Mouse (Mus musculus) MEL (cell line): ENCODE results near the gene Olfr1170.

Experiments
- CTCF ChIP-seq, 3 experiments: IDR thresholded peaks in 2 of 3; conservative IDR thresholded peaks in 1 of 3; 2 replicates each; pipeline ENCODE4 v1.5.1; 2011 to 2012; ENCODE audit warnings: low read length in 3 of 3, low read depth in 2 of 3, mild to moderate bottlenecking in 2 of 3, improper control_type of control experiment in 1 of 3, inconsistent platforms in 1 of 3, mixed read lengths in 1 of 3, moderate library complexity in 1 of 3; ENCODE audit not compliant: control insufficient read depth in 1 of 3, insufficient read depth in 1 of 3, poor library complexity in 1 of 3, severe bottlenecking in 1 of 3
- EP300 ChIP-seq, 2 experiments: IDR thresholded peaks; 2 replicates each; pipeline ENCODE4 v1.6.1; 2011; ENCODE audit warnings: improper control_type of control experiment in 2 of 2, low read length in 2 of 2, low read depth in 1 of 2, mild to moderate bottlenecking in 1 of 2
- JUND ChIP-seq: IDR thresholded peaks from 2 replicates; pipeline ENCODE4 v1.6.1; 2011; ENCODE audit warnings: low read depth, mild to moderate bottlenecking, improper control_type of control experiment, low read length
- MAFK ChIP-seq: IDR thresholded peaks from 2 replicates; pipeline ENCODE4 v1.6.1; 2011; ENCODE audit warnings: low read depth, mild to moderate bottlenecking, low read length, improper control_type of control experiment, borderline replicate concordance
- MAX ChIP-seq: IDR thresholded peaks from 2 replicates; pipeline ENCODE4 v1.6.1; 2011; ENCODE audit warnings: low read length, improper control_type of control experiment
- MAZ ChIP-seq: IDR thresholded peaks from 2 replicates; pipeline ENCODE4 v1.6.1; 2012; ENCODE audit warnings: low read depth, mild to moderate bottlenecking, inconsistent platforms, low read length, improper control_type of control experiment
- POLR2A ChIP-seq, 2 experiments: IDR thresholded peaks; 2 replicates each; pipeline ENCODE4 v1.6.1; 2011 to 2012; ENCODE audit warnings: low read length in 2 of 2, mild to moderate bottlenecking in 2 of 2, control low read depth in 1 of 2, improper control_type of control experiment in 1 of 2, low read depth in 1 of 2, moderate library complexity in 1 of 2; ENCODE audit not compliant: control insufficient read depth in 1 of 2, insufficient read depth in 1 of 2, poor library complexity in 1 of 2
- SIN3A ChIP-seq: IDR thresholded peaks from 2 replicates; pipeline ENCODE4 v1.6.1; 2012; ENCODE audit warnings: low read length, improper control_type of control experiment, inconsistent platforms
- SMC3 ChIP-seq: IDR thresholded peaks from 2 replicates; pipeline ENCODE4 v1.6.1; 2011; ENCODE audit warnings: low read depth, low read length, improper control_type of control experiment
- TBP ChIP-seq: IDR thresholded peaks from 2 replicates; pipeline ENCODE4 v1.8.0; 2011; ENCODE audit warnings: low read depth, low read length, improper control_type of control experiment
- TCF12 ChIP-seq: IDR thresholded peaks from 2 replicates; pipeline ENCODE4 v1.6.1; 2014; ENCODE audit warnings: low read depth, mild to moderate bottlenecking, inconsistent platforms, low read length, improper control_type of control experiment, moderate library complexity
- ZC3H11A ChIP-seq: IDR thresholded peaks from 2 replicates; pipeline ENCODE4 v1.6.1; 2012; ENCODE audit warnings: low read depth, mild to moderate bottlenecking, inconsistent platforms, low read length, improper control_type of control experiment
- ZKSCAN1 ChIP-seq: IDR thresholded peaks from 2 replicates; pipeline ENCODE4 v1.6.1; 2012; ENCODE audit warnings: low read depth, mild to moderate bottlenecking, inconsistent platforms, low read length, improper control_type of control experiment, moderate library complexity
- ZMIZ1 ChIP-seq: IDR thresholded peaks from 2 replicates; pipeline ENCODE4 v1.6.1; 2012; ENCODE audit warnings: low read depth, mild to moderate bottlenecking, inconsistent platforms, low read length, improper control_type of control experiment, moderate library complexity

DNA sequence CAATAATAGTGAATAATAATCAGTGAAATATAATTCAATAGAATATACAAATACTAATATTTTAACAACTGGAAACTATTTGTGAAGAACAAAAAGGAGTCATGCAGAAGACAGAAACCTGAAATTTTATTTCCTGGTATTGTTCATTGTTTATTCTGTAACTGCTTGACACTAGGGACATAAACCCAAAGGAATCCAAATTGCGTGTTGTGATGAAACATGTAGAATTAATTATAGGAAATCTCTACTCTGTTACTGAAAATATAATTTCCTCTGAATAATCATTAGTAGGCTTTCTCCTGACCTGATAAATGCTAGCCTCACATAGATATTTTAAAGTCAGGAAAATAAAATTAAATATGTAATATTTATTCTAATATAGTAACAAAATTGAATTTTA is at the start of gene Olfr1170:
- TF ChIP-seq CTCF (IDR thresholded peaks at IDR 0.05 in 2 of 3, conservative IDR thresholded peaks at IDR 0.05 in 1 of 3; ENCODE audit: control insufficient read depth in 1 of 3, insufficient read depth in 1 of 3, low read depth in 2 of 3, low read length in 3 of 3, poor library complexity in 1 of 3, severe bottlenecking in 1 of 3) (no peak), JUND (no peak), MAX (no peak), POLR2A (IDR thresholded peaks at IDR 0.05; ENCODE audit: control insufficient read depth in 1 of 2, insufficient read depth in 1 of 2, low read depth in 1 of 2, low read length in 2 of 2, poor library complexity in 1 of 2) (no peak), MAZ (no peak), ZC3H11A (no peak), SMC3 (no peak), ZMIZ1 (no peak), EP300 (IDR thresholded peaks at IDR 0.05; ENCODE audit: low read depth in 1 of 2, low read length in 2 of 2) (no peak), TBP (no peak), ZKSCAN1 (no peak), TCF12 (no peak), SIN3A (no peak), MAFK (no peak)
